ENCODE assay signal across 26 mouse cellular contexts in genomic region chr17:8504381-8504780, GRCm38 (mm10). TPM values are rescaled to one million over a fixed set of nuclear protein-coding genes. Genes with fewer than 3 reads are reported as not detected.
DNase-seq lines count a peak whose midpoint lies in the region; ATAC-seq and TF ChIP-seq lines count a peak whose summit lies in the region.
"Had no signal": no experiment of that assay in that cellular context is flagged by ENCODE, and none has a peak within 500 bp of the region (broad histone marks: within the 10 kb centered on the region; RNA-seq: fewer than 3 reads in every experiment).

No protein-coding gene starts in this region.

- H3K79me2 ChIP-seq in MEL (ENCODE audit: control insufficient read depth, insufficient read depth, low read length, poor library complexity) = no peaks in the 10 kb centered on the region; the same call in 1 of the 2 replicates

- no peak for TF ChIP-seq POLR2A in MEL (IDR thresholded peaks at IDR 0.05; ENCODE audit: control insufficient read depth in 1 of 2, insufficient read depth in 1 of 2, low read depth in 1 of 2, low read length in 2 of 2, poor library complexity in 1 of 2)

- peaks cover 0 to 39% of the 10 kb centered on the region in 2 experiments; a peak in 2 of 4 replicates for H3K36me3 ChIP-seq in MEL (ENCODE audit: control insufficient read depth in 1 of 2, insufficient read depth in 2 of 2, low read length in 2 of 2)
- no peaks in the 10 kb centered on the region for H3K36me3 ChIP-seq in midbrain, embryonic 11.5 days (ENCODE audit: control insufficient read depth, insufficient read depth, low read length)
- H3K36me3 ChIP-seq: embryonic facial prominence, embryonic 13.5 days; embryonic facial prominence, embryonic 15.5 days; forebrain, embryonic 10.5 days; forebrain, embryonic 12.5 days; G1E had no signal

- H3K4me2 ChIP-seq in midbrain, embryonic 11.5 days = no peak overlapping the region
- H3K4me2 ChIP-seq: embryonic facial prominence, embryonic 13.5 days; embryonic facial prominence, embryonic 15.5 days; forebrain, embryonic 12.5 days had no signal

- H3K4me1 ChIP-seq in MEL (ENCODE audit: control insufficient read depth in 1 of 2, insufficient read depth in 2 of 2, low read length in 2 of 2) = peaks cover 9 to 38% of the 10 kb centered on the region in 2 experiments
- peaks cover 22% of the 10 kb centered on the region for H3K4me1 ChIP-seq in midbrain, embryonic 11.5 days (ENCODE audit: control insufficient read depth, insufficient read depth, low read length)

- TF ChIP-seq RAD21 in MEL (IDR thresholded peaks at IDR 0.05; ENCODE audit: low read depth, low read length) = no peak

- TF ChIP-seq CTCF in MEL (IDR thresholded peaks at IDR 0.05 in 2 of 3, conservative IDR thresholded peaks at IDR 0.05 in 1 of 3; ENCODE audit: control insufficient read depth in 1 of 3, insufficient read depth in 1 of 3, low read depth in 2 of 3, low read length in 3 of 3, poor library complexity in 1 of 3, severe bottlenecking in 1 of 3) = no peak

- peak overlapping the region; percentile 33; the same call in 1 of the 2 replicates for H3K27ac ChIP-seq in MEL (ENCODE audit: control insufficient read depth, low read depth, low read length)
- no peak overlapping the region for H3K27ac ChIP-seq in midbrain, embryonic 11.5 days (ENCODE audit: low read depth, low read length)
- H3K27ac ChIP-seq: embryonic facial prominence, embryonic 13.5 days; embryonic facial prominence, embryonic 15.5 days; forebrain, embryonic 10.5 days; forebrain, embryonic 12.5 days had no signal

- H3K9me3 ChIP-seq in MEL (replicated peaks; ENCODE audit: insufficient read depth, low read length) = no peaks in the 10 kb centered on the region
- no peaks in the 10 kb centered on the region for H3K9me3 ChIP-seq in midbrain, embryonic 11.5 days (ENCODE audit: control insufficient read depth, low read length)
- H3K9me3 ChIP-seq: embryonic facial prominence, embryonic 13.5 days; embryonic facial prominence, embryonic 15.5 days; forebrain, embryonic 10.5 days; forebrain, embryonic 12.5 days had no signal

- no peak overlapping the region for H3K4me3 ChIP-seq in MEL (ENCODE audit: control insufficient read depth in 1 of 2, insufficient read depth in 1 of 2, low read depth in 2 of 2, low read length in 2 of 2)
- no peak overlapping the region for H3K4me3 ChIP-seq in midbrain, embryonic 11.5 days (ENCODE audit: low read depth, low read length)
- H3K4me3 ChIP-seq: embryonic facial prominence, embryonic 13.5 days; embryonic facial prominence, embryonic 15.5 days; erythroblast, embryonic 14.5 days; forebrain, embryonic 10.5 days; forebrain, embryonic 12.5 days had no signal

- no peak for TF ChIP-seq EP300 in MEL (IDR thresholded peaks at IDR 0.05; ENCODE audit: low read depth in 1 of 2, low read length in 2 of 2)

- ATAC-seq in megakaryocyte, adult 5-6 weeks (ENCODE audit: poor library complexity, severe bottlenecking) = peak; percentile 60
- no peak for ATAC-seq in midbrain, embryonic 11.5 days (ENCODE audit: low FRiP score)
- ATAC-seq: CD4-positive, CD25-positive, alpha-beta regulatory T cell, adult 4 months; forebrain, embryonic 14.5 days; forebrain, embryonic 16.5 days had no signal

- 91% methylated on average over 3 of the region's 3 CpGs for WGBS in midbrain, embryonic 11.5 days

- H3K27me3 ChIP-seq in MEL (ENCODE audit: control insufficient read depth in 1 of 2, insufficient read depth in 2 of 2, low read length in 2 of 2) = no peaks in the 10 kb centered on the region
- H3K27me3 ChIP-seq in midbrain, embryonic 11.5 days (ENCODE audit: control insufficient read depth, insufficient read depth, low read length) = no peaks in the 10 kb centered on the region

- peak; percentile 32 for DNase-seq in cerebellum, adult 11-12 months
- no peak for DNase-seq in cerebellum, adult 18-20 months
- DNase-seq in 3T3-L1 (ENCODE audit: low read depth, low spot score) (peak; percentile 23), MEL (ENCODE audit: low read depth, low spot score) (peak; percentile 43)
- DNase-seq in lung, postnatal 10 days = no peak
- no peak for DNase-seq in midbrain, embryonic 11.5 days (ENCODE audit: low spot score, missing footprints)
- no peak for DNase-seq in lung, postnatal 25 days (ENCODE audit: low spot score)
- DNase-seq: adrenal gland, adult 2 months; adrenal gland, postnatal 10 days; adrenal gland, postnatal 25 days; B cell, adult 2 months; cerebellum, adult 11 months; cerebellum, adult 9-10 months; cerebellum, postnatal 14 days; cerebellum, postnatal 36 days; embryo, embryonic 11 days had no signal

- peak overlapping the region; percentile 32; the same call in 1 of the 2 replicates for H3K9ac ChIP-seq in MEL (ENCODE audit: control insufficient read depth, low read depth, low read length, poor library complexity, severe bottlenecking)
- no peak overlapping the region for H3K9ac ChIP-seq in midbrain, embryonic 11.5 days (ENCODE audit: low read length)
- H3K9ac ChIP-seq: embryonic facial prominence, embryonic 13.5 days; embryonic facial prominence, embryonic 15.5 days; forebrain, embryonic 12.5 days had no signal

TF ChIP-seq in MEL, 35 proteins besides CTCF, POLR2A, EP300 and RAD21:
- TF ChIP-seq KAT2A (conservative IDR thresholded peaks at IDR 0.05; ENCODE audit: low read depth, low read length) (no peak), TAL1 (IDR thresholded peaks at IDR 0.05; ENCODE audit: low read length) (no peak), HCFC1 (IDR thresholded peaks at IDR 0.05; ENCODE audit: low read depth, low read length) (no peak), UBTF (IDR thresholded peaks at IDR 0.05; ENCODE audit: borderline replicate concordance, insufficient read depth, low read depth, low read length) (no peak), MYC (IDR thresholded peaks at IDR 0.05; ENCODE audit: low read depth, low read length) (no peak), MAZ (IDR thresholded peaks at IDR 0.05; ENCODE audit: low read depth, low read length) (no peak)

RNA-seq across cellular contexts. Expression of gene Pde10a, which starts 20.8 kb away (rescaled TPM):
- 2.8 and 3.1 TPM in 2 replicates for total RNA-seq in MEL (2012; rRNA removed)
- polyA plus RNA-seq in MEL (2012; ENCODE audit: insufficient read depth in 1 of 2, insufficient read length in 2 of 2, low read depth in 1 of 2, low replicate concordance in 2 of 2, missing spikeins in 1 of 2) = 1 to 10 TPM in 1 of 2 experiments, not detected in 1; 6.9 TPM
- 0.27 TPM in 1 of 2 replicates, not detected in the other for total RNA-seq in megakaryocyte, adult 5-6 weeks (2015)
- total RNA-seq in megakaryocyte, adult 5-6 weeks (2017) = 0.04 and 0.07 TPM in 2 replicates
- polyA plus RNA-seq in midbrain, embryonic 11.5 days (2014; fragmentation: Nextera tagmentation; extraction: Ambion mirVana) = 4.8 TPM in 2 replicates
- polyA plus RNA-seq: erythroblast, embryonic 14.5 days; G1E had no signal

Comparison
In these comparisons a context has a peak if more than half of its experiments do, and no peak if none do; other contexts are left out.
1. DNase-seq: peak in cerebellum, adult 11-12 months (single experiment), 3T3-L1 (single experiment) and MEL (single experiment); none in cerebellum, adult 18-20 months (0 of 2), lung, postnatal 10 days (single experiment), midbrain, embryonic 11.5 days (single experiment) and lung, postnatal 25 days (single experiment).